Mouse (Mus musculus): ENCODE measurements around the gene Nrgn.

DNA sequence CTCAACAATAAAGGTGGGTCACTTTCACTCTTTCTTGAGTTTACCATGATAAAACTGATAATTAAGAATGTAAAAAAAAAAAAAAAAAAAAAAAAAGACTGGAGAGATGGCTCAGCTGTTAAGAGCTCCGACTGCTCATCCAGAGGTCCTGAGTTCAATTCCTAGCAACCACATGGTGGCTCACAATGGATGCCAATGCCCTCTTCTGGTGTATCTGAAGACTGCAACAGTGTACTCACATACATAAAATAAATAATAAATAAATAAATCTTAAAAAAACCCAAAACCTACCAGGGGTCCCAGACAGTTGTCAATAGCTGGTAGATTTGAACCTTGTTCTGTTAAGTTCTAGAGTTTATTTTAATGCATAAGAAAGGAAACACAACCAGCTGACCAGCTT is 5.8 kb downstream of the Nrgn start:
- TF ChIP-seq POLR2A (IDR thresholded peaks at IDR 0.05; ENCODE audit: borderline replicate concordance, insufficient read depth, low read length) (no peak), CTCF (IDR thresholded peaks at IDR 0.05; ENCODE audit: borderline replicate concordance, insufficient read depth, low read depth, low read length) (no peak)

Data from cerebellum, adult 2 months (tissue).